Comparison of ENCODE assay signal across 10 mouse cellular contexts in genomic region chr9:99587505-99588202, GRCm38 (mm10). TPM values are rescaled to one million over a fixed set of nuclear protein-coding genes. Genes with fewer than 3 reads are reported as not detected.
A peak's percentile ranks its signal among the peaks of the same experiment; 100 is the strongest.
DNase-seq lines count a peak whose midpoint lies in the region; TF ChIP-seq lines count a peak whose summit lies in the region.
"Had no signal": no experiment of that assay in that cellular context is flagged by ENCODE, and none has a peak within 500 bp of the region (broad histone marks: within the 10 kb centered on the region; RNA-seq: fewer than 3 reads in every experiment).

No protein-coding gene starts in this region.

- no peaks in the 10 kb centered on the region for H3K27me3 ChIP-seq in testis, adult 2 months (ENCODE audit: control insufficient read depth, insufficient read depth, low read length)
- H3K27me3 ChIP-seq: embryonic facial prominence, embryonic 12.5 days; midbrain, embryonic 12.5 days had no signal

- in situ Hi-C loops in ES-E14 (cut with MboI; ENCODE audit: low sequenced_read_pairs in 2 of 2, unreplicated experiment in 2 of 2): no loop called here

- H3K9me3 ChIP-seq in ES-E14 (ENCODE audit: control insufficient read depth, insufficient read depth, low read depth, low read length): no peaks in the 10 kb centered on the region
- H3K9me3 ChIP-seq: embryonic facial prominence, embryonic 12.5 days; midbrain, embryonic 12.5 days had no signal

- H3K9ac ChIP-seq in ES-E14 (ENCODE audit: insufficient read depth, low read depth, low read length, poor library complexity, severe bottlenecking): no peak overlapping the region
- H3K9ac ChIP-seq: embryonic facial prominence, embryonic 12.5 days; midbrain, embryonic 12.5 days had no signal

- no peak overlapping the region for H3K4me3 ChIP-seq in ES-E14 (ENCODE audit: insufficient read depth in 1 of 2, low read depth in 1 of 2, low read length in 2 of 2, poor library complexity in 1 of 2, severe bottlenecking in 1 of 2)
- no peak overlapping the region for H3K4me3 ChIP-seq in testis, adult 2 months (ENCODE audit: control insufficient read depth, low read depth, low read length)
- H3K4me3 ChIP-seq: embryonic facial prominence, embryonic 12.5 days; midbrain, embryonic 12.5 days had no signal

- peaks cover 0 to 2% of the 10 kb centered on the region in 2 experiments; a peak in 1 of 4 replicates for H3K4me1 ChIP-seq in ES-E14 (ENCODE audit: control insufficient read depth in 2 of 2, insufficient read depth in 2 of 2, low read length in 2 of 2, poor library complexity in 1 of 2)
- 0 out of 2 replicates have a peak, but pooled peaks cover 2% of the 10 kb centered on the region for H3K4me1 ChIP-seq in testis, adult 2 months (ENCODE audit: control insufficient read depth, insufficient read depth, low read length)
- H3K4me1 ChIP-seq: embryonic facial prominence, embryonic 12.5 days; midbrain, embryonic 12.5 days had no signal

- H3K27ac ChIP-seq in ES-E14 (ENCODE audit: insufficient read depth, low read depth, low read length, poor library complexity, severe bottlenecking): no peak overlapping the region
- no peak overlapping the region for H3K27ac ChIP-seq in testis, adult 2 months (ENCODE audit: control insufficient read depth, insufficient read depth, low read depth, low read length)
- H3K27ac ChIP-seq: embryonic facial prominence, embryonic 12.5 days; midbrain, embryonic 12.5 days had no signal

- intact Hi-C loops in heart, postnatal 25 days (cut with DNase I): loop anchor here (1.0 kb wide), 1 partner anchor 75 kb away; no protein-coding TSS in a partner anchor

- H3K36me3 ChIP-seq in ES-E14 (ENCODE audit: control insufficient read depth, insufficient read depth, low read length, poor library complexity, severe bottlenecking): peaks cover 13% of the 10 kb centered on the region
- peaks cover 2% of the 10 kb centered on the region; the same call in 1 of the 2 replicates for H3K36me3 ChIP-seq in testis, adult 2 months (ENCODE audit: control insufficient read depth, insufficient read depth, low read length)

- TF ChIP-seq CTCF in testis, adult 2 months (IDR thresholded peaks at IDR 0.05; ENCODE audit: control insufficient read depth, insufficient read depth, insufficient replicate concordance, low read depth, low read length): peak; percentile 87

- DNase-seq in heart, adult 8-10 months (ENCODE audit: low spot score): peak; percentile 21
- no peak for DNase-seq in heart, postnatal 25 days (ENCODE audit: low spot score)
- peak; percentile 47 for DNase-seq in ES-E14 (ENCODE audit: low read depth, low spot score)
- DNase-seq in cerebellum, adult 11-12 months: peak; percentile 18
- peak; percentile 55 to 66 for DNase-seq in gastrocnemius, postnatal 4 days (ENCODE audit: low spot score in 2 of 2)
- peak; percentile 41 to 65 for DNase-seq in layer of hippocampus, postnatal 25 days (ENCODE audit: extremely low spot score in 1 of 2, low spot score in 1 of 2)
- DNase-seq in lung, postnatal 4 days: peak; percentile 60 to 76

- TF ChIP-seq POLR2A in testis, adult 2 months (IDR thresholded peaks at IDR 0.05; ENCODE audit: control insufficient read depth, low read depth, low read length): no peak

TF ChIP-seq in ES-E14, 5 proteins besides CTCF, POLR2A, EP300 and RAD21:
- no peak for TF ChIP-seq MAFK (IDR thresholded peaks at IDR 0.05; ENCODE audit: insufficient read depth, low read depth, low read length)
- TF ChIP-seq ZC3H11A (IDR thresholded peaks at IDR 0.05; ENCODE audit: borderline replicate concordance, low read depth, low read length): no peak
- TF ChIP-seq HCFC1 (IDR thresholded peaks at IDR 0.05; ENCODE audit: borderline replicate concordance, insufficient read depth, low read length): no peak
- TF ChIP-seq CHD2 (IDR thresholded peaks at IDR 0.05; ENCODE audit: low read depth, low read length): no peak
- no peak for TF ChIP-seq ZNF384 (IDR thresholded peaks at IDR 0.05; ENCODE audit: low read depth, low read length)
TF ChIP-seq in ES-E14: peak in this region for 0.

RNA-seq across cellular contexts. Expression of gene Dbr1, which starts 12.1 kb away (rescaled TPM):
- 1 to 10 TPM; 5.2 to 6.7 (median 5.6) TPM for total RNA-seq in heart, adult 8-10 months (2022)
- 1 to 10 TPM; 6.5 to 6.8 TPM for total RNA-seq in heart, postnatal 25 days (2021)
- 45.0 and 48.1 TPM in 2 replicates for total RNA-seq in ES-E14 (2012; rRNA removed)
- 10 to 100 TPM in 1 of 2 experiments, 1 to 10 TPM in 1; 9.5 to 10.3 TPM for total RNA-seq in gastrocnemius, postnatal 4 days (2021)
- total RNA-seq in layer of hippocampus, postnatal 25 days (2021): 10 to 100 TPM; 13.5 to 14.3 TPM
- 3.0 and 3.6 TPM in 2 replicates for polyA plus RNA-seq in testis, adult 2 months (2012; rRNA removed)

RNA-seq across cellular contexts. Expression of gene Armc8, which starts 19.0 kb away (rescaled TPM):
- total RNA-seq in heart, adult 8-10 months (2022): 10 to 100 TPM; 15.5 to 17.6 (median 16.1) TPM
- total RNA-seq in heart, postnatal 25 days (2021): 10 to 100 TPM; 21.2 to 22.1 TPM
- total RNA-seq in ES-E14 (2012; rRNA removed): 21.7 and 25.7 TPM in 2 replicates
- 10 to 100 TPM; 23.9 to 25.4 TPM for total RNA-seq in gastrocnemius, postnatal 4 days (2021)
- 10 to 100 TPM; 50.8 to 57.2 TPM for total RNA-seq in layer of hippocampus, postnatal 25 days (2021)
- 9.7 and 11.9 TPM in 2 replicates for polyA plus RNA-seq in testis, adult 2 months (2012; rRNA removed)

RNA-seq across cellular contexts. Expression of gene A4gnt, which starts 24.6 kb away (rescaled TPM):
- total RNA-seq in heart, adult 8-10 months (2022): not detected
- total RNA-seq in heart, postnatal 25 days (2021): not detected
- not detected in 2 replicates for total RNA-seq in ES-E14 (2012; rRNA removed)
- total RNA-seq in gastrocnemius, postnatal 4 days (2021): not detected
- not detected for total RNA-seq in layer of hippocampus, postnatal 25 days (2021)
- not detected in 2 replicates for polyA plus RNA-seq in testis, adult 2 months (2012; rRNA removed)
- polyA plus RNA-seq: embryonic facial prominence, embryonic 12.5 days; midbrain, embryonic 12.5 days had no signal

RNA-seq across cellular contexts. Expression of gene Dzip1l, which starts 41.6 kb away (rescaled TPM):
- total RNA-seq in heart, adult 8-10 months (2022): 1 to 10 TPM; 3.1 to 5.1 (median 4.0) TPM
- 1 to 10 TPM; 4.1 to 4.2 TPM for total RNA-seq in heart, postnatal 25 days (2021)
- total RNA-seq in ES-E14 (2012; rRNA removed): 11.6 and 17.2 TPM in 2 replicates
- 1 to 10 TPM; 8.3 to 8.9 TPM for total RNA-seq in gastrocnemius, postnatal 4 days (2021)
- 10 to 100 TPM; 22.6 to 25.3 TPM for total RNA-seq in layer of hippocampus, postnatal 25 days (2021)
- 0.54 and 0.69 TPM in 2 replicates for polyA plus RNA-seq in testis, adult 2 months (2012; rRNA removed)
